Mouse (Mus musculus) midbrain, postnatal 0 days (tissue): ENCODE data around the gene Tmc7. TPM values are rescaled to one million over a fixed set of nuclear protein-coding genes. Genes with fewer than 3 reads are reported as not detected.

ENCODE experiments used
- ATAC-seq: fragments of 200-750 bp; cut with Nextera tagmentation; 2 replicates; pipeline ENCODE4 v1.8.0; 2017; ENCODE audit warnings: moderate number of reproducible peaks, mild to moderate bottlenecking, moderate TSS enrichment, moderate library complexity; ENCODE audit not compliant: low FRiP score
- DNase-seq: peaks from one replicate; pipeline ENCODE4 v3.0.0-alpha.2; 2015; ENCODE audit warnings: low spot score
- H3K27ac ChIP-seq: fragments of 300-500 bp; sonication (generic); 2 replicates; pipeline ENCODE4 v1.5.1; 2014; ENCODE audit warnings: low read depth, mild to moderate bottlenecking, low read length, mixed read lengths
- H3K27me3 ChIP-seq: fragments of 300-500 bp; sonication (generic); 2 replicates; pipeline ENCODE4 v1.6.1; 2014; ENCODE audit warnings: low read length, control low read depth, mixed read lengths; ENCODE audit not compliant: insufficient read depth
- H3K36me3 ChIP-seq: fragments of 300-500 bp; sonication (generic); 2 replicates; pipeline ENCODE4 v1.6.1; 2014; ENCODE audit warnings: low read length, control low read depth, mixed read lengths; ENCODE audit not compliant: insufficient read depth
- H3K4me1 ChIP-seq: fragments of 300-500 bp; sonication (generic); 2 replicates; pipeline ENCODE4 v1.6.1; 2014; ENCODE audit warnings: mild to moderate bottlenecking, control low read depth, antibody characterized with exemption, low read length, mixed read lengths; ENCODE audit not compliant: insufficient read depth
- H3K4me2 ChIP-seq: fragments of 300-500 bp; sonication (generic); 2 replicates; pipeline ENCODE4 v1.6.1; 2014; ENCODE audit warnings: low read depth, mild to moderate bottlenecking, low read length, mixed read lengths; ENCODE audit not compliant: poor library complexity, severe bottlenecking
- H3K4me3 ChIP-seq: fragments of 300-500 bp; sonication (generic); 2 replicates; pipeline ENCODE4 v1.5.1; 2014; ENCODE audit warnings: low read depth, mild to moderate bottlenecking, low read length, moderate library complexity
- H3K9ac ChIP-seq: fragments of 300-500 bp; sonication (generic); replicated peaks from 2 replicates; pipeline ENCODE4 v1.6.1; 2014; ENCODE audit warnings: mild to moderate bottlenecking, low read length, moderate library complexity, mixed read lengths; ENCODE audit not compliant: poor library complexity, severe bottlenecking
- H3K9me3 ChIP-seq: fragments of 300-500 bp; sonication (generic); 2 replicates; pipeline ENCODE4 v1.6.1; 2016; ENCODE audit warnings: low read length, control low read depth
- CTCF ChIP-seq: IDR thresholded peaks from 2 replicates; pipeline ENCODE4 v1.5.1; 2016; ENCODE audit warnings: antibody characterized with exemption, mild to moderate bottlenecking
- WGBS: fragments of 180-500 bp; shearing (Covaris S2); extraction: QIAGEN DNeasy Blood & Tissue Kit; methylation state at CpG from one replicate; pipeline ENCODE4 v1.1.7; 2014; 5-methylcytosine and 5-hydroxymethylcytosine counted together
- polyA plus RNA-seq: library from polyadenylated mRNA; unstranded; fragments of >200 nt; fragmentation: Nextera tagmentation; extraction: Ambion mirVana; gene quantifications from 2 replicates; pipeline ENCODE4 v1.2.1, GENCODE M21; 2015
- total RNA-seq: library from RNA; depleted of rRNA; stranded (reverse); fragments of >200 nt; gene quantifications from 2 replicates; pipeline ENCODE4 v1.2.3, GENCODE M21; 2014

Tmc7 gene
- total and polyA plus RNA-seq, 2 experiments from 2014 or later: 5.4 to 11.5 TPM

GRCm38 (mm10) chr7:118620243-118620906 is 35.8 kb upstream of the Tmc7 start:
- no peaks in the 10 kb centered on the region for H3K4me1 ChIP-seq
- no peak overlapping the region for H3K4me3 ChIP-seq
- TF ChIP-seq CTCF: no peak
- no peaks in the 10 kb centered on the region for H3K9me3 ChIP-seq
- no peak overlapping the region for H3K27ac ChIP-seq
- no peak for ATAC-seq
- no peak for DNase-seq
- no peaks in the 10 kb centered on the region for H3K27me3 ChIP-seq
- H3K4me2 ChIP-seq: no peak overlapping the region
- H3K36me3 ChIP-seq: no peaks in the 10 kb centered on the region
- no peak overlapping the region for H3K9ac ChIP-seq
- WGBS: 93% methylated on average over 7 of the region's 7 CpGs

GRCm38 (mm10) chr7:118618104-118618503 is 33.6 kb upstream of the Tmc7 start:
- TF ChIP-seq CTCF: no peak
- Histone ChIP-seq H3K36me3 (no peaks in the 10 kb centered on the region), H3K27me3 (no peaks in the 10 kb centered on the region), H3K9me3 (no peaks in the 10 kb centered on the region), H3K9ac (no peak overlapping the region), H3K4me1 (no peaks in the 10 kb centered on the region), H3K4me3 (no peak overlapping the region), H3K4me2 (no peak overlapping the region), H3K27ac (no peak overlapping the region)
- DNase-seq (no peak), ATAC-seq (no peak)
- 84% methylated on average over 5 of the region's 5 CpGs for WGBS

DNA sequence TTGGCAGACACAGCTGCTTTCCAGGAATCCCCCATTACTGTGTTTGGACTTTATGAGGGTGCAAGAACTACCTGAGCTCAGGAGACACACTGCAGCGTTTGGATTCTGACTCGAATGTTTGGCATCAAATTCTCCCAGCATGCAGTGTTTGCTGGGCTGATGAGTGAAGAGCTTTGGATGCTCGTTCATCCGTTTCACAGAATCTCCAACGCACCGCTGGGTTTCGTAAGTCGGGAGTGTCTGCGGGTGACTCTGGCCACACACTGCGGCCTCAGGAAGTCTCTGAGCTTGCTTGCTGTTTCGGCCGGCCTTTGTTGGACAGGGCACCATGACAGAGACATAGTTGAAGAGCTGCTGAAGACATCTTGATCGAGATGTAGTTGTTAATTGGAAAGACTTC is 29.5 kb upstream of the Tmc7 start:
- no peaks in the 10 kb centered on the region for H3K4me1 ChIP-seq
- no peak overlapping the region for H3K4me3 ChIP-seq
- no peaks in the 10 kb centered on the region for H3K27me3 ChIP-seq
- no peaks in the 10 kb centered on the region for H3K9me3 ChIP-seq
- TF ChIP-seq CTCF: no peak
- no peak overlapping the region for H3K27ac ChIP-seq
- H3K9ac ChIP-seq: no peak overlapping the region
- H3K4me2 ChIP-seq: no peak overlapping the region
- H3K36me3 ChIP-seq: no peaks in the 10 kb centered on the region
- 17% methylated on average over 13 of the region's 13 CpGs for WGBS
- ATAC-seq (no peak), DNase-seq (no peak)

- no peak overlapping the region for H3K9ac ChIP-seq
- no peak overlapping the region for H3K4me2 ChIP-seq
- no peaks in the 10 kb centered on the region for H3K9me3 ChIP-seq
- no peak for TF ChIP-seq CTCF
- H3K4me3 ChIP-seq: no peak overlapping the region
- no peaks in the 10 kb centered on the region for H3K36me3 ChIP-seq
- DNase-seq: no peak
- ATAC-seq: no peak
- 37% methylated on average over 8 of the region's 8 CpGs for WGBS
- no peak overlapping the region for H3K27ac ChIP-seq
- H3K4me1 ChIP-seq: no peaks in the 10 kb centered on the region
- H3K27me3 ChIP-seq: no peaks in the 10 kb centered on the region
Measured at GRCm38 (mm10) chr7:118611933-118612332, 27.4 kb upstream of the Tmc7 start.

DNA sequence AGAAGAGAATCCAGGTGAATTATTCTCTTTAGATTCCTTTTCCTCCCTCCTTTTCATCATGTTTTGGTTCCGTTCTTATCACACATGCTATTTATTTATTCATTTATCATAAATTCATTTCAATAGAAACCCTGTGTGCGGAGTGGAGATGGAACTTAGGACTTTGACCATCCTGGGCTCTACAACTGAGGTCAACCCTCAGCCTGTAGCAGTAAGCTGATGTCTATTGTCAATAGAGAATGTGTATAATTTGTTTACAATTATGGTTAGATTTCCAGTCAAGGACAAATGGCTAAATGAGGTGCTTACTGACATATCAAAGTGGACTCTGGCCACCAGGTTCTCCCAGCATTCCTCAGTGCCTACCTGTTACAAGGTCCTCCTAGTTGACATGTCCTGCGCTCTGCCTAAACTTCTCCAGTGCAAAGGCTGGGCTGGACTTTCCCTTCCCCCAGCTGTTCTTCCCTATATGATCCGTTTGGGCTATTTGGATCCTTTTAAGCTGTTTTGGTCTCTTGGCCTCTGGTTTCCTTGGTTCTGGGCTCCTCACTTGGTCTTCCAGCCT is 26.7 kb upstream of the Tmc7 start:
- 83% methylated on average over 4 of the region's 4 CpGs for WGBS
- TF ChIP-seq CTCF: no peak
- no peak for DNase-seq

DNA sequence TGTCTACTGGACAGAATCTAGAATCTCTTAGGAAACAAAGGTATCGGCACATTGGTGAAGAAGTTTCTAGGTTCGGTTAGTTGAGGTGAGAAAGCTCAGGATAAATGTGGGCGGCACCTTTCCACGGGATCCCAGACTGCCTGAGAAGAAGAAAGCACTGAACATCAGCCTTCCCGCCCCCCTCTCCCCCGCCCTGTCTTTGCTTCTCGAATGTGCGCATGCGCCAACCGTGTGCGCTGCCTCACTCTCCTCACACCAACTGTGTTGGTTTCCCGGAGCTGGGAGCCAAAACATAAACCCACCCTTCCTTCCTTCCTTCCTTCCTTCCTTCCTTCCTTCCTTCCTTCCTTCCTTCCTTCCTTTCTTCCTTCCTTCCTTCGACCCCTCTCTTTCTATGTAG is 26.2 kb upstream of the Tmc7 start:
- TF ChIP-seq CTCF: no peak
- no peak overlapping the region for H3K4me2 ChIP-seq
- WGBS: 93% methylated on average over 12 of the region's 13 CpGs
- no peaks in the 10 kb centered on the region for H3K36me3 ChIP-seq
- no peak overlapping the region for H3K4me3 ChIP-seq
- no peaks in the 10 kb centered on the region for H3K4me1 ChIP-seq
- H3K27ac ChIP-seq: no peak overlapping the region
- no peaks in the 10 kb centered on the region for H3K27me3 ChIP-seq
- H3K9me3 ChIP-seq: no peaks in the 10 kb centered on the region
- no peak for ATAC-seq
- no peak overlapping the region for H3K9ac ChIP-seq
- no peak for DNase-seq

More for the DNA sequence above, 26.7 kb upstream of the Tmc7 start:
- H3K4me1 ChIP-seq: no peaks in the 10 kb centered on the region
- no peaks in the 10 kb centered on the region for H3K27me3 ChIP-seq
- H3K36me3 ChIP-seq: no peaks in the 10 kb centered on the region
- no peak for ATAC-seq
- H3K9ac ChIP-seq: no peak overlapping the region
- H3K4me3 ChIP-seq: no peak overlapping the region
- H3K4me2 ChIP-seq: no peak overlapping the region
- H3K9me3 ChIP-seq: no peaks in the 10 kb centered on the region
- no peak overlapping the region for H3K27ac ChIP-seq
